Mouse (Mus musculus) liver, postnatal 0 days (tissue): ENCODE measurements around the gene Fnd3c2.

ENCODE experiments used
- CTCF ChIP-seq: sonication (generic); IDR thresholded peaks from 2 replicates; pipeline ENCODE4 v1.5.1; 2016; ENCODE audit warnings: antibody characterized with exemption, low read depth
- EP300 ChIP-seq: IDR thresholded peaks from 2 replicates; pipeline ENCODE4 v1.6.1; 2016; ENCODE audit warnings: antibody characterized with exemption, low read depth, mild to moderate bottlenecking

DNA sequence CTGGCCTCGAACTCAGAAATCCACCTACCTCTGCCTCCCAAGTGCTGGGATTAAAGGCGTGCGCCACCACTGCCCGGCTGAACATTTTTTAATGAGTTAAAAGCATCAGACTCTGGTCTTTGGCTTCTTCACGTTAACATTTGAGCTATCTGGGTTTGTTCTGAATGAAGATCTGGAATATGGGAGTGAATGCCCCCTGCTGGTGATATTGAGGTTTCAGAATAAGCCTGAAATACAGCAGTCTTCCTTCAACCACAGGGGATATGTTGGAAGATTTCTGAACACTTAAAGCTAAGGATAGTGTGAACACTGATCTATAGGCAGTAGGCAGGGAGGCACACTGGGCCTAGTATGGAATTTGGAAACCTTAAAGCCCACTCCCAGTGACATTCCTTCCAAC lies 56.3 kb downstream of the Fnd3c2 start:
- TF ChIP-seq CTCF (peak; percentile 47), EP300 (no peak)
